In the genomic region with DNA sequence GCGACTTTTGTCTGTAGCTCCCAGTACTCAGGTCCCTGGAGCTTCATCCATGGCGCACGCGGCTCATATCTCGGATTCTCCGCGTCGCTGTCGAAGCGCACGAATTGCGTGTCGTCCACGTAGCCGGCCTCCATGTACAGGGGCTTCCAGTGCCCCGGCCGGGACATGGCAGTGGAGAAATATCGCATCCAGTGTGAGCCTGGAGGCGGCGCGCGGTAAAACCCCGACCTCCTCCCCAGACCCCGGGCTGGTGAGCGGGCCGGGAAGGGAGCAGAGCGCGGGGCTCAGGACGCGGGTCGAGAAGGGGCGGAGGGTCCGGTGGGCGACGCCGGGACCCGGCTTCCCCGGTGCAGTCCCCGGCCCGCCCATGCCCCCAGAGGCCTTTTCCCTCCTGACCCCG, we compare ENCODE assay signal across 9 mouse cellular contexts. TPM values are rescaled to one million over a fixed set of nuclear protein-coding genes. Genes with fewer than 3 reads are reported as not detected.
DNase-seq lines count a peak whose midpoint lies in the region; ATAC-seq and TF ChIP-seq lines count a peak whose summit lies in the region.
"Had no signal": no experiment of that assay in that cellular context is flagged by ENCODE, and none has a peak within 500 bp of the region (broad histone marks: within the 10 kb centered on the region; RNA-seq: fewer than 3 reads in every experiment).

No protein-coding gene starts in this region.

- H3K9ac ChIP-seq in forebrain, embryonic 16.5 days (replicated peaks; ENCODE audit: low read depth, low read length) = peak overlapping the region; percentile 22; the same call in 1 of the 2 replicates
- H3K9ac ChIP-seq in liver, embryonic 16.5 days (ENCODE audit: low read depth, low read length) = no peak overlapping the region
- H3K9ac ChIP-seq in stomach, embryonic 16.5 days (ENCODE audit: low read length) = peak overlapping the region; percentile 60

- H3K36me3 ChIP-seq in forebrain, embryonic 16.5 days (ENCODE audit: control insufficient read depth, insufficient read depth) = no peaks in the 10 kb centered on the region
- H3K36me3 ChIP-seq in liver, embryonic 16.5 days (ENCODE audit: control insufficient read depth, insufficient read depth) = no peaks in the 10 kb centered on the region
- H3K36me3 ChIP-seq in stomach, embryonic 16.5 days (ENCODE audit: control insufficient read depth, insufficient read depth, low read length) = no peaks in the 10 kb centered on the region

- H3K27ac ChIP-seq in gastrocnemius, adult 2 months = peak overlapping the region; percentile 16; the same call in 1 of the 2 replicates
- H3K27ac ChIP-seq in forebrain, embryonic 16.5 days (ENCODE audit: low read length) = no peak overlapping the region
- H3K27ac ChIP-seq in liver, embryonic 16.5 days (ENCODE audit: low read length) = no peak overlapping the region
- H3K27ac ChIP-seq in stomach, embryonic 16.5 days (ENCODE audit: low read length) = no peak overlapping the region

- no peak for DNase-seq in gastrocnemius, adult 2 months
- DNase-seq in gastrocnemius, postnatal 4 days (ENCODE audit: low spot score in 2 of 2) = no peak
- no peak for DNase-seq in testis, postnatal 10 days (ENCODE audit: low spot score)

- H3K4me3 ChIP-seq in gastrocnemius, adult 2 months = peak overlapping the region; percentile 67
- peak overlapping the region; percentile 30 for H3K4me3 ChIP-seq in forebrain, embryonic 16.5 days (replicated peaks; ENCODE audit: low read length)
- H3K4me3 ChIP-seq in liver, embryonic 16.5 days (ENCODE audit: low read depth, low read length) = peak overlapping the region; percentile 37
- peak overlapping the region; percentile 49 for H3K4me3 ChIP-seq in stomach, embryonic 16.5 days (replicated peaks; ENCODE audit: low read length)

- H3K9me3 ChIP-seq in forebrain, embryonic 16.5 days (ENCODE audit: control insufficient read depth, low read length) = no peaks in the 10 kb centered on the region
- no peaks in the 10 kb centered on the region for H3K9me3 ChIP-seq in liver, embryonic 16.5 days (replicated peaks; ENCODE audit: control insufficient read depth, low read length)
- no peaks in the 10 kb centered on the region for H3K9me3 ChIP-seq in stomach, embryonic 16.5 days (replicated peaks; ENCODE audit: control insufficient read depth, low read length)

- peaks cover 29% of the 10 kb centered on the region for H3K27me3 ChIP-seq in forebrain, embryonic 16.5 days (replicated peaks; ENCODE audit: control insufficient read depth, insufficient read depth, low read length)
- H3K27me3 ChIP-seq in liver, embryonic 16.5 days (ENCODE audit: control insufficient read depth, insufficient read depth, low read depth, low read length) = peaks cover 22% of the 10 kb centered on the region
- H3K27me3 ChIP-seq in stomach, embryonic 16.5 days (ENCODE audit: control insufficient read depth, insufficient read depth, low read length) = peaks cover 21% of the 10 kb centered on the region

- peak; percentile 35 for ATAC-seq in CD4-positive, CD25-positive, alpha-beta regulatory T cell, adult 4 months
- 0 out of 2 replicates have a peak, but pooled peaks have one; percentile 23 for ATAC-seq in forebrain, embryonic 16.5 days
- no peak for ATAC-seq in liver, embryonic 16.5 days (ENCODE audit: low read depth)
- no peak for ATAC-seq in stomach, embryonic 16.5 days (ENCODE audit: insufficient read depth, low FRiP score)
- ATAC-seq in megakaryocyte-erythroid progenitor cell, adult 5-6 weeks (replicated peaks; ENCODE audit: low FRiP score, low TSS enrichment, poor library complexity, severe bottlenecking) = no peak

- H3K4me2 ChIP-seq in forebrain, embryonic 16.5 days (ENCODE audit: low read length) = peak overlapping the region; percentile 55
- peak overlapping the region; percentile 62 for H3K4me2 ChIP-seq in liver, embryonic 16.5 days (ENCODE audit: low read depth, low read length)
- peak overlapping the region; percentile 75 for H3K4me2 ChIP-seq in stomach, embryonic 16.5 days (ENCODE audit: low read depth, low read length)

- 0% methylated on average over 35 of the region's 41 CpGs for WGBS in forebrain, embryonic 16.5 days
- under 1% methylated on average over 38 of the region's 41 CpGs for WGBS in liver, embryonic 16.5 days (ENCODE audit: insufficient replicate concordance)
- under 1% methylated on average over 40 of the region's 41 CpGs for WGBS in stomach, embryonic 16.5 days

- no peak for TF ChIP-seq CTCF in gastrocnemius, adult 2 months (IDR thresholded peaks at IDR 0.05)

- H3K4me1 ChIP-seq in forebrain, embryonic 16.5 days (replicated peaks; ENCODE audit: control insufficient read depth, insufficient read depth, low read length) = peaks cover 3% of the 10 kb centered on the region
- no peaks in the 10 kb centered on the region for H3K4me1 ChIP-seq in liver, embryonic 16.5 days (ENCODE audit: control insufficient read depth, low read depth, low read length)
- H3K4me1 ChIP-seq in stomach, embryonic 16.5 days (ENCODE audit: control insufficient read depth, insufficient read depth, low read length) = no peaks in the 10 kb centered on the region

- intact Hi-C loops in gastrocnemius, adult 2 months (cut with DNase I) = no loop called here

RNA-seq across cellular contexts. Expression of a gene that starts 15.8 kb away (rescaled TPM):
- total RNA-seq in gastrocnemius, adult 2 months (2021) = not detected
- total RNA-seq in gastrocnemius, postnatal 4 days (2021) = under 1 TPM; 0.18 to 0.27 TPM
- 1 to 10 TPM in 1 of 2 experiments, under 1 TPM in 1; 0.95 to 1.3 TPM for polyA plus RNA-seq in CD4-positive, CD25-positive, alpha-beta regulatory T cell, adult 4 months (2017; shearing (Covaris generic))
- not detected in 2 replicates for polyA plus RNA-seq in forebrain, embryonic 16.5 days (2015; fragmentation: Nextera tagmentation; extraction: Ambion mirVana)
- 0.19 TPM in 1 of 2 replicates, not detected in the other for polyA plus RNA-seq in liver, embryonic 16.5 days (2015; fragmentation: Nextera tagmentation; extraction: Ambion mirVana)
- 3.4 and 4.0 TPM in 2 replicates for polyA plus RNA-seq in stomach, embryonic 16.5 days (2015; fragmentation: Nextera tagmentation; extraction: Ambion mirVana)
- total RNA-seq in megakaryocyte-erythroid progenitor cell, adult 5-6 weeks (2014; fragmentation: Nextera tagmentation) = not detected in 2 replicates
- not detected in 2 replicates for total RNA-seq in megakaryocyte-erythroid progenitor cell, adult 5-6 weeks (2017)
- polyA plus RNA-seq: erythroblast, embryonic 14.5 days had no signal

RNA-seq across cellular contexts. Expression of a gene that starts 37.5 kb away (rescaled TPM):
- not detected for total RNA-seq in gastrocnemius, adult 2 months (2021)
- not detected for total RNA-seq in gastrocnemius, postnatal 4 days (2021)
- polyA plus RNA-seq in CD4-positive, CD25-positive, alpha-beta regulatory T cell, adult 4 months (2017; shearing (Covaris generic)) = 1 to 10 TPM; 2.5 to 5.0 TPM
- polyA plus RNA-seq in forebrain, embryonic 16.5 days (2015; fragmentation: Nextera tagmentation; extraction: Ambion mirVana) = not detected in 2 replicates
- polyA plus RNA-seq in liver, embryonic 16.5 days (2015; fragmentation: Nextera tagmentation; extraction: Ambion mirVana) = not detected in 2 replicates
- polyA plus RNA-seq in stomach, embryonic 16.5 days (2015; fragmentation: Nextera tagmentation; extraction: Ambion mirVana) = 0.42 and 0.45 TPM in 2 replicates
- total RNA-seq in megakaryocyte-erythroid progenitor cell, adult 5-6 weeks (2014; fragmentation: Nextera tagmentation) = not detected in 2 replicates
- total RNA-seq in megakaryocyte-erythroid progenitor cell, adult 5-6 weeks (2017) = not detected in 2 replicates
- polyA plus RNA-seq: erythroblast, embryonic 14.5 days had no signal

RNA-seq across cellular contexts. Expression of a gene that starts 52.0 kb away (rescaled TPM):
- 10 to 100 TPM; 36.5 to 41.1 TPM for total RNA-seq in gastrocnemius, adult 2 months (2021)
- total RNA-seq in gastrocnemius, postnatal 4 days (2021) = 10 to 100 TPM; 24.2 to 26.7 TPM
- polyA plus RNA-seq in CD4-positive, CD25-positive, alpha-beta regulatory T cell, adult 4 months (2017; shearing (Covaris generic)) = 100 to 1,000 TPM; 191 to 211 TPM
- polyA plus RNA-seq in forebrain, embryonic 16.5 days (2015; fragmentation: Nextera tagmentation; extraction: Ambion mirVana) = 84.8 and 99.7 TPM in 2 replicates
- polyA plus RNA-seq in liver, embryonic 16.5 days (2015; fragmentation: Nextera tagmentation; extraction: Ambion mirVana) = 54.1 and 59.3 TPM in 2 replicates
- polyA plus RNA-seq in stomach, embryonic 16.5 days (2015; fragmentation: Nextera tagmentation; extraction: Ambion mirVana) = 112 and 116 TPM in 2 replicates
- total RNA-seq in megakaryocyte-erythroid progenitor cell, adult 5-6 weeks (2014; fragmentation: Nextera tagmentation) = 66.7 and 120 TPM in 2 replicates
- 56.9 and 68.9 TPM in 2 replicates for total RNA-seq in megakaryocyte-erythroid progenitor cell, adult 5-6 weeks (2017)

Comparison
In these comparisons a context has a peak if more than half of its experiments do, and no peak if none do; other contexts are left out.
1. ATAC-seq: peak in CD4-positive, CD25-positive, alpha-beta regulatory T cell, adult 4 months (single experiment) and forebrain, embryonic 16.5 days (single experiment); none in liver, embryonic 16.5 days (single experiment), stomach, embryonic 16.5 days (single experiment) and megakaryocyte-erythroid progenitor cell, adult 5-6 weeks (single experiment).
2. Peak in every context shown above with its lines, with median percentiles within 50 percentile points of each other: H3K4me3 ChIP-seq and H3K4me2 ChIP-seq.